Mouse (Mus musculus): ENCODE data around the gene Reg1. TPM values are rescaled to one million over a fixed set of nuclear protein-coding genes. Genes with fewer than 3 reads are reported as not detected.
"Not testable (repeated sequence)": the region's sequence is repeated elsewhere in the genome, so short reads cannot be mapped to it uniquely, and the experiment has no call there.

Reg1 gene
- polyA plus RNA-seq (2014; fragmentation: Nextera tagmentation; extraction: Ambion mirVana): not detected in 2 replicates

DNA sequence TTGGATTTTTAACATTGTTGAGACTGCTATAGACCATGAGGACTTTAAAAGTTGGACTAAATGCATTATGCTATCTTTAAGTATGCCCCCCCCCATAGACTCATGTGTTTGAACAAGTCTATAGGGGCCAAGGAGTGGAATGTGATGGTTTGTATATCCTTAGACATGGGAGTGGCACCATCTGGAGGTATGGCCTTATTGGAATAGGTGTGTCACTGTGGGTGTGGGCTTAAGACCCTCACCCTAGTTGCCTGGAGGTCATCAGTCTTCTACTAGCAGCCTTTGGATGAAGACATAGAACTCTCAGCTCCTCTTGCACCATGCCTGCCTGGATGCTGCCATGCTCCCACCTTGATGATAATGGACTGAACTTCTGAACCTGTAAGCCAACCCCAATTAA lies at the start of gene Reg1:
Reg1 (plus strand) TSS at position 301 of the 400 bp plus-strand sequence.
- not testable (repeated sequence) for DNase-seq (ENCODE audit: low spot score); H3K27ac ChIP-seq (ENCODE audit: low read depth, low read length); H3K4me2 ChIP-seq; H3K4me1 ChIP-seq (replicated peaks; ENCODE audit: control insufficient read depth, insufficient read depth, low read length); H3K36me3 ChIP-seq (ENCODE audit: control insufficient read depth, insufficient read depth, low read length); H3K9ac ChIP-seq (ENCODE audit: low read depth, low read length); H3K9me3 ChIP-seq (ENCODE audit: control insufficient read depth, low read length); ATAC-seq (replicated peaks; ENCODE audit: low FRiP score); H3K27me3 ChIP-seq (replicated peaks; ENCODE audit: control insufficient read depth, insufficient read depth, low read length); H3K4me3 ChIP-seq (ENCODE audit: low read depth, low read length)

DNA sequence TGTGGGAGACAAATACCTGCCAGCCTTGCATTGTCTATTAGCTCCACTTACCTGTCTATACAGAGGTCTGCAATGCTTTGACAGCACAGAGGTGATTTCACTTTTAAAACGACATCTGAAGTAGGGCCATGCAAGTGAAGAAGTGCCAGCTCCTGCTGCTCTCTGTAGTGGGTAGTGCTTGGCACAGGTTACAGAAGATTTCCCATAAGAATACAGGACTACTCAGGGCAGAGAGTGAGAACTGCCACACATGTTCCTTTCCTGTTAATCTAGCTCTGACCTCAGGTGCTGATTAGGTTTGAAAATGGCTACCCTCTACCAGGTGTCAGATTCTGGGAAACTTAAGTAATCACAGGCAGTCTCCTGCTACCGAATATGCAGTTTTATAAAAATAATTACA lies 43.7 kb upstream of the Reg1 start, which contains the start of gene Reg3d:
Reg3d (minus strand) TSS at position 101 of the 400 bp plus-strand sequence.
- Histone ChIP-seq H3K4me3 (ENCODE audit: low read depth, low read length) (no peak within 1 kb of the TSS), H3K36me3 (ENCODE audit: control insufficient read depth, insufficient read depth, low read length) (no peaks in the 10 kb centered on the region), H3K9ac (ENCODE audit: low read depth, low read length) (no peak within 1 kb of the TSS), H3K27ac (ENCODE audit: low read depth, low read length) (no peak within 1 kb of the TSS), H3K4me1 (replicated peaks; ENCODE audit: control insufficient read depth, insufficient read depth, low read length) (no peaks in the 10 kb centered on the region), H3K9me3 (ENCODE audit: control insufficient read depth, low read length) (no peaks in the 10 kb centered on the region), H3K27me3 (replicated peaks; ENCODE audit: control insufficient read depth, insufficient read depth, low read length) (no peaks in the 10 kb centered on the region), H3K4me2 (no peak within 1 kb of the TSS)
- no peak for DNase-seq (ENCODE audit: low spot score)
- 65% methylated on average over 2 of the region's 2 CpGs for WGBS
- ATAC-seq (replicated peaks; ENCODE audit: low FRiP score): no peak

DNA sequence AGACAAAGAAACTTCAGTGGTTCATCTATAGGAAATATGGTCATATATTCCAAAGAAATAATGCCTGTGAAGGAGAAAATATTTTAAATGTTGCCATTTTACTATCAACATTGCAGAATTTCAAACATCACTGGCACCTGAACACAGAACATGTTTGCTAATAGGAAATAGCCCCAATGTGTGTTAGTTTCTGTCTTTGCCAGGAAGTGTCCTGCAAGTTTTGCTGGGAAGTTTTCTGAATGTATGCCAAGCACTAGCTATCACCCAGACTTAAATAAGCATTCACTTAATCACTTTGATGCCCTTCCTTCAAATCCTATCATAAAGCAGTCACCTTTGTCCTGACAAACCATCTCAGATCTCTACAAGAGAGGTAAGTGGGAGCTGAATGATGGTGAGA lies 42.1 kb upstream of the Reg1 start, which contains the start of gene Reg3a:
Reg3a (plus strand) TSS at position 301 of the 400 bp plus-strand sequence.
- no peak for ATAC-seq (replicated peaks; ENCODE audit: low FRiP score)
- no peaks in the 10 kb centered on the region for H3K36me3 ChIP-seq (ENCODE audit: control insufficient read depth, insufficient read depth, low read length)
- H3K9ac ChIP-seq (ENCODE audit: low read depth, low read length): no peak within 1 kb of the TSS
- H3K9me3 ChIP-seq (ENCODE audit: control insufficient read depth, low read length): no peaks in the 10 kb centered on the region
- H3K4me2 ChIP-seq: no peak within 1 kb of the TSS
- no peaks in the 10 kb centered on the region for H3K4me1 ChIP-seq (replicated peaks; ENCODE audit: control insufficient read depth, insufficient read depth, low read length)
- no peaks in the 10 kb centered on the region for H3K27me3 ChIP-seq (replicated peaks; ENCODE audit: control insufficient read depth, insufficient read depth, low read length)
- DNase-seq (ENCODE audit: low spot score): no peak
- no peak within 1 kb of the TSS for H3K4me3 ChIP-seq (ENCODE audit: low read depth, low read length)
- H3K27ac ChIP-seq (ENCODE audit: low read depth, low read length): no peak within 1 kb of the TSS

DNA sequence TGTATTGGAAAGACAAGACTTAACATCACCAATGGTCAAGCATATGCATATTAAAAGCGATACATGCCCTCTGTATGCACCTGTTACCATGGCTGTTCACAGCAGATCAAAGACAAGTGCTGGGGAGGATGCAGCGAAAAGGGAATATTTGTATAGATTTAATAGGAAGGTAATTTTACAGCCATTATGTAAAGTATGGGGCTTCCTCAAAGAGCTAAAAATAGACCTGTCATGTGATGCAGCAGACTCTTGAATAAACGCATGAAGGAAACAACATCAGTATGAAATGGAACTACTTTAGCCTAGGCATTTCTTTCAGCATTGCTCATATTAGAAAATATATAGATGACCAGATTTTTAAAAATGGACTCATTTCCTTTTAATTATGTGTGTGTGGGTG lies 36.9 kb upstream of the Reg1 start:
- WGBS: 85% methylated on average over 3 of the region's 3 CpGs
- DNase-seq (ENCODE audit: low spot score) (no peak), ATAC-seq (replicated peaks; ENCODE audit: low FRiP score) (no peak)
- no peaks in the 10 kb centered on the region for H3K27me3 ChIP-seq (replicated peaks; ENCODE audit: control insufficient read depth, insufficient read depth, low read length)
- no peaks in the 10 kb centered on the region for H3K4me1 ChIP-seq (replicated peaks; ENCODE audit: control insufficient read depth, insufficient read depth, low read length)
- H3K36me3 ChIP-seq (ENCODE audit: control insufficient read depth, insufficient read depth, low read length): no peaks in the 10 kb centered on the region
- no peak overlapping the region for H3K9ac ChIP-seq (ENCODE audit: low read depth, low read length)
- H3K27ac ChIP-seq (ENCODE audit: low read depth, low read length): no peak overlapping the region
- no peak overlapping the region for H3K4me3 ChIP-seq (ENCODE audit: low read depth, low read length)
- no peak overlapping the region for H3K4me2 ChIP-seq
- no peaks in the 10 kb centered on the region for H3K9me3 ChIP-seq (ENCODE audit: control insufficient read depth, low read length)

DNA sequence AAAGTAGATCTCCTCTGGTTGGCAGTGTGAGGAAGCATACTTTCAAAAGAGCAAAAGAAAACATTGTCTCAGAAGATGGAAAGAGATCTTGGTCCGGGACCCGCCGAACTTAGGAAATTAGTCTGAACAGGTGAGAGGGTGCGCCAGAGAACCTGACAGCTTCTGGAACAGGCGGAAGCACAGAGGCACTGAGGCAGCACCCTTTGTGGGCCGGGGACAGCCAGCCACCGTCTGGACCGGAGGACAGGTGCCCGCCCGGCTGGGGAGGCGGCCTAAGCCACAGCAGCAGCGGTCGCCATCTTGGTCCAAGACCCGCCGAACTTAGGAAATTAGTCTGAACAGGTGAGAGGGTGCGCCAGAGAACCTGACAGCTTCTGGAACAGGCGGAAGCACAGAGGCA lies 27.2 kb upstream of the Reg1 start, which contains the start of gene Reg2:
Reg2 (plus strand) TSS at position 301 of the 400 bp plus-strand sequence.
- ATAC-seq (replicated peaks; ENCODE audit: low FRiP score); H3K9ac ChIP-seq (ENCODE audit: low read depth, low read length); H3K27ac ChIP-seq (ENCODE audit: low read depth, low read length); DNase-seq (ENCODE audit: low spot score); H3K4me2 ChIP-seq; H3K27me3 ChIP-seq (replicated peaks; ENCODE audit: control insufficient read depth, insufficient read depth, low read length); H3K9me3 ChIP-seq (ENCODE audit: control insufficient read depth, low read length); H3K36me3 ChIP-seq (ENCODE audit: control insufficient read depth, insufficient read depth, low read length); H3K4me3 ChIP-seq (ENCODE audit: low read depth, low read length); H3K4me1 ChIP-seq (replicated peaks; ENCODE audit: control insufficient read depth, insufficient read depth, low read length): not testable (repeated sequence)
- WGBS: 93% methylated on average over 4 of the region's 17 CpGs

DNA sequence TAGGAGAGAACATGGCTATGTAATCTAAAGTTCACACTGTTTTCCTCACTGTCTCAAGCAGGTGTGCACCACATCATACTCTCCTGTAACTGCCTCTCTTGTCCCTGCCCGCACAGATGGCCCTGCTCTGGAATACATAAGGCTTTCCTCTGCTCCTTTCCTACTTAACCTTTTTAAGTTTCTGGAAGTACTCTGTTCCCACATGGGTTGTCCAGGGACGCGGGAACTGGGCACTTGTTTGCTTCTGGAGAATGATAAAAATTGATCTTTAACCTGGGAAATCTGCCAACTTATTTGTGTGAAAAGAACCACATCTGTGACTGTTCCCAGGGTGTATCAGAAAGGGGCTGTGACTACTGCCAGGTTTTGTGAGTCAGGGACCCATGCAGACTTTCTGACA lies 3.0 kb downstream of the Reg1 start:
- ATAC-seq (replicated peaks; ENCODE audit: low FRiP score): no peak
- no peak for DNase-seq (ENCODE audit: low spot score)
- no peaks in the 10 kb centered on the region for H3K9me3 ChIP-seq (ENCODE audit: control insufficient read depth, low read length)
- H3K27me3 ChIP-seq (replicated peaks; ENCODE audit: control insufficient read depth, insufficient read depth, low read length): no peaks in the 10 kb centered on the region
- H3K4me2 ChIP-seq: no peak overlapping the region
- WGBS: 70% methylated on average over 3 of the region's 3 CpGs
- no peaks in the 10 kb centered on the region for H3K36me3 ChIP-seq (ENCODE audit: control insufficient read depth, insufficient read depth, low read length)
- no peak overlapping the region for H3K9ac ChIP-seq (ENCODE audit: low read depth, low read length)
- H3K4me3 ChIP-seq (ENCODE audit: low read depth, low read length): no peak overlapping the region
- H3K4me1 ChIP-seq (replicated peaks; ENCODE audit: control insufficient read depth, insufficient read depth, low read length): no peaks in the 10 kb centered on the region
- H3K27ac ChIP-seq (ENCODE audit: low read depth, low read length): no peak overlapping the region

DNA sequence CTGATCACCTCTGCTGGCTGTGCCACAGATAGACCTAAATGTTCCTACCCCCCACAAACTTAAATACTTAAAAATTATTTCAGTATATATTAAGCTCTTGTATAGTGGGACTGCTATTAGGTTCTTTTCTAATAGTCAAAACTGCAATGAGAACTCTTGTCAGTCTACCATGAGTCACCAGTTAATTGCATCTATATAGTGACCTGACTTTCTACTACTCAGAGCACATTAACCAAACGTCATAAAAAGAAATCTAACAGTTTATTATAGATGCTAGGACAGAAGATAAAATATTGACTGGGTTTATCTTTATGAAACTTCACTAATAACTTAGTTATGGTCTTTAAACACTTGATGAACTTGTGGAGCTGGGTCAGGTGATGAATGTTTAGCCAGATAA lies 24.7 kb downstream of the Reg1 start:
- no peak for ATAC-seq (replicated peaks; ENCODE audit: low FRiP score)
- no peaks in the 10 kb centered on the region for H3K36me3 ChIP-seq (ENCODE audit: control insufficient read depth, insufficient read depth, low read length)
- H3K4me3 ChIP-seq (ENCODE audit: low read depth, low read length): no peak overlapping the region
- no peaks in the 10 kb centered on the region for H3K4me1 ChIP-seq (replicated peaks; ENCODE audit: control insufficient read depth, insufficient read depth, low read length)
- 33% methylated on average over 1 of the region's 1 CpGs for WGBS
- H3K9ac ChIP-seq (ENCODE audit: low read depth, low read length): no peak overlapping the region
- no peak overlapping the region for H3K4me2 ChIP-seq
- no peak overlapping the region for H3K27ac ChIP-seq (ENCODE audit: low read depth, low read length)
- no peak for DNase-seq (ENCODE audit: low spot score)
- no peaks in the 10 kb centered on the region for H3K27me3 ChIP-seq (replicated peaks; ENCODE audit: control insufficient read depth, insufficient read depth, low read length)
- no peaks in the 10 kb centered on the region for H3K9me3 ChIP-seq (ENCODE audit: control insufficient read depth, low read length)

DNA sequence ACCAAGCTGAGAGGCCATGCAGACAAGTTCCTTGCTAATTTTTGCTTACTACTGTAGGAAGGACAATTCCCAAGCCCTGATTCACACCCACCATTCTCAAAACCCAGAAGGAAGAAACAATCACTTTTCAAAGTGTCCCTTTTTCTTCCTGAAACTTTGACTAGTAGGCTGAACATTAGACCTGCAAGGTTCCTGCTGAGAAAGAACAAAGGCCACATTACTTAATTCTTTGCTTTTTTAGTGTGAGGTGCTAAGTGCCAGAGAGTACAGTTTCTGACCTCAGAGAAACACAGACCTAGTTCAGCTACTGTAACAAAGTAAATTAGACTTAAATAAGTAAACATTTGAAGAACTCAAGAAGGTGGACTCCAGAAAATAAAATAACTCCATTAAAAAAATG lies 25.9 kb downstream of the Reg1 start:
- Histone ChIP-seq H3K36me3 (ENCODE audit: control insufficient read depth, insufficient read depth, low read length) (no peaks in the 10 kb centered on the region), H3K27me3 (replicated peaks; ENCODE audit: control insufficient read depth, insufficient read depth, low read length) (no peaks in the 10 kb centered on the region), H3K4me2 (no peak overlapping the region), H3K9me3 (ENCODE audit: control insufficient read depth, low read length) (no peaks in the 10 kb centered on the region), H3K4me3 (ENCODE audit: low read depth, low read length) (no peak overlapping the region), H3K9ac (ENCODE audit: low read depth, low read length) (no peak overlapping the region), H3K27ac (ENCODE audit: low read depth, low read length) (no peak overlapping the region), H3K4me1 (replicated peaks; ENCODE audit: control insufficient read depth, insufficient read depth, low read length) (no peaks in the 10 kb centered on the region)
- DNase-seq (ENCODE audit: low spot score) (no peak), ATAC-seq (replicated peaks; ENCODE audit: low FRiP score) (no peak)

DNA sequence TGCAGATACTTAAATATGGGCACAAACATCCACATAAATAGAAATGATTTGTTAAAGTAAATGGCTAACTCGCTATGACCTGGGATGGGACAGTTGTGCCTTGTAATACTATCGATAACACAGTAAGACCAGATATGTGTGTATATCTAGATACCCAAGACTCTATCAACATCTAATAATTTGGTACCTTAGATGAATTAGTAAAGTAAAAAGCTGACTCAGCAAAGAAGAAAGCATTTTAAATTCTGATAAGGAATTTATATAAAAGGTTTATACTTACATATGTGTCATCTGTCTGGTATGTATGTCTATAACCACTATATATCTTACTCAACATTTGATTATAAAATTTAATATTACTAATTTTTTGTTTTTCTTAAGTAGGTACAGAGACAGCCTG lies 30.3 kb downstream of the Reg1 start:
- Histone ChIP-seq H3K9me3 (ENCODE audit: control insufficient read depth, low read length) (no peaks in the 10 kb centered on the region), H3K9ac (ENCODE audit: low read depth, low read length) (no peak overlapping the region), H3K27ac (ENCODE audit: low read depth, low read length) (no peak overlapping the region), H3K4me2 (no peak overlapping the region), H3K27me3 (replicated peaks; ENCODE audit: control insufficient read depth, insufficient read depth, low read length) (no peaks in the 10 kb centered on the region), H3K4me1 (replicated peaks; ENCODE audit: control insufficient read depth, insufficient read depth, low read length) (no peaks in the 10 kb centered on the region), H3K4me3 (ENCODE audit: low read depth, low read length) (no peak overlapping the region), H3K36me3 (ENCODE audit: control insufficient read depth, insufficient read depth, low read length) (no peaks in the 10 kb centered on the region)
- ATAC-seq (replicated peaks; ENCODE audit: low FRiP score) (no peak), DNase-seq (ENCODE audit: low spot score) (no peak)
- WGBS: 82% methylated on average over 2 of the region's 2 CpGs
